Mouse (Mus musculus) layer of hippocampus, adult 2 months (tissue): ENCODE measurements at regions not wholly inside any gene's neighbourhood (a gene's known extent, or its start where the extent isn't known, plus 50 kb on each side); places are given as distances from the start of the nearest gene placed in this dataset.

Source experiments
- DNase-seq, 2 experiments: peaks; one replicate each; pipeline ENCODE4 v3.0.0; 2022; ENCODE audit warnings: low spot score in 2 of 2
- H3K27ac ChIP-seq: fragments of 200-600 bp; 2 replicates; pipeline ENCODE4 v1.8.1; 2022
- H3K4me3 ChIP-seq: fragments of 200-600 bp; 2 replicates; pipeline ENCODE4 v1.8.1; 2022; ENCODE audit warnings: mild to moderate bottlenecking
- CTCF ChIP-seq: fragments of 200-600 bp; conservative IDR thresholded peaks from 2 replicates; pipeline ENCODE4 v1.8.1; 2022; ENCODE audit warnings: antibody characterized with exemption, mild to moderate bottlenecking, moderate library complexity

DNA sequence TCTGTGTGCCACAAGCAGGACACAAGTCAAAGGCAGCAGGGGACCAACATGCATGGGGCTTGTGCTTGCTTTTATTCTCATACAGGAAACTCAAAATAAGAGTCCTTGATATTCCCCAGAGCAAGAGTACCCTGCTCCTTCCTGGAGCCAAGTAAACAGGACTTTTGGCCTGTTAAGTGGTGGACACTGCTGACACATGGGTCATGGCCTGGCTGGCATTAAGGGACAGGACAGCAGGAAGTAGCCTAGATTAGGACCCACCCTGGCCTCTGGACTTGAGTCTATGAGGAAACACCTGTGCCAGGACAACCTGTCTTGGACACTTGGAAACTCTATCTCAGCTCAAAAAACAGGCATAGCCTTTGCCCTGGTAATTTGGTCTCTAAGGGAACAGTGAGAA is 181.0 kb upstream of the Jun start:
- DNase-seq, result no peak
- TF ChIP-seq CTCF, result no peak
- H3K27ac ChIP-seq, result no peak overlapping the region
- H3K4me3 ChIP-seq, result no peak overlapping the region

- TF ChIP-seq CTCF, result no peak
- Histone ChIP-seq H3K27ac (no peak overlapping the region), H3K4me3 (no peak overlapping the region)
- DNase-seq, result no peak
Observed at GRCm38 (mm10) chr4:95234030-95234555, 182.1 kb upstream of the Jun start.

GRCm38 (mm10) chr4:95247977-95248376 is 196.0 kb upstream of the Jun start:
- Histone ChIP-seq H3K4me3 (no peak overlapping the region), H3K27ac (no peak overlapping the region)
- TF ChIP-seq CTCF, result no peak
- no peak for DNase-seq

DNA sequence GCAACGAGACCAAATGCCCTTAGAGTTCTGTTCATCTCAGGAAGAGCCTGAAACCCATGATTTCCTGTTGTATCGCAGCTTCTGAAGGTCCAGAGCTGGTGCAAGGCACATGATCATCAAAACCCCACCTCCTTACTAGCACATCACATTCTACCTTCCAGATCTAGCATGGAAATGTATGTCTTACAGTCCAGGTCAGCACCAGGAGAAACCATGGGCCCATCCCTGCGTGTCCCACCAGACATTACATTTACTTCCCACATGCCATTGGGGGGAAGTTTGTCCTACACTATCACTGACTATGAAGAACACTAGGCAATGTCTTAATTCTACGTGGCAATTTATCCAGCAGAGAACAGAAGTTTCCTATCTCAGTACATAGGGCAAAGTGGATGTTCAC is 197.0 kb upstream of the Jun start:
- DNase-seq, result no peak
- H3K27ac ChIP-seq, result no peak overlapping the region
- H3K4me3 ChIP-seq, result no peak overlapping the region
- TF ChIP-seq CTCF, result no peak

DNA sequence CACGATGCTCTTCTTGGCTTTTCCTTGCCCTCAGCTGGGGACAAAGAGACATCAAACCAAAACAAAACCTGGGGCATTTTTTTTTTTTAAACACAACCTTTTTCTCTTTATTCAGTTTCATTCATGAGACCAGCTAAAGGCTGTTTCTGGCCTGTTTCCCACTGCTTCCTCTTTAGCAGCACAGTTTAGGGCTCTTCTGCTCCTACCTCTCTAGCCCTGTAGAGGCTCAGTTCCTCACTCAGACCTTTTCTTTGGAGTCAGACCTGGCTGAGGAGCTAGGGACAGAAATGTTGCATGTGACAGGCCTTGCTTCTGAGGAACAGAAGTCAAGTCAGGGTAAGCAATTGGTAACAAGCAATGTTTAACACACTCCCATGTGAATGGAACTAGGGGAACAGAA is 198.1 kb upstream of the Jun start:
- no peak for TF ChIP-seq CTCF
- no peak for DNase-seq
- Histone ChIP-seq H3K4me3 (no peak overlapping the region), H3K27ac (no peak overlapping the region)

GRCm38 (mm10) chr4:95269766-95270165 is 217.7 kb upstream of the Jun start:
- no peak overlapping the region for H3K4me3 ChIP-seq
- H3K27ac ChIP-seq, result no peak overlapping the region
- DNase-seq, result no peak
- no peak for TF ChIP-seq CTCF

DNA sequence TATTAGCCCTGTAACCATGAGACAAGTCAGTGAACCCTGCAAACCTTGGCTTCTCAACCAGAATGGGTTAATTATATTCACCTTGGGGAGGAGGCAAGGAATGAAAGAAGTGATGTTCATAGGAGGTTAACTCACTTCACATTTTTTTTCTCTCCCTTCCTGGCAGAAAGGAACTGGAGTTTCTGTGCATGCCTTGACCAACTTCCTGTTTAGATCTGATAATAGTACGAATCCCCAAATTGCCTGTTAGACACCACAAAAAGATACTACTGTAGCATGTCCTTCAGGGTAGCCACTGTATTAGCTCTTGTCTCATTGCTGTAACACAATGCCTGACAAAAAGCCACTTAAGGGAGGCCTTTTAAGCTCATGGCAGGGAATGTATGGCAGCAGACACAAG is 218.4 kb upstream of the Jun start:
- no peak for TF ChIP-seq CTCF
- DNase-seq, result no peak
- H3K27ac ChIP-seq, result no peak overlapping the region
- H3K4me3 ChIP-seq, result no peak overlapping the region

DNA sequence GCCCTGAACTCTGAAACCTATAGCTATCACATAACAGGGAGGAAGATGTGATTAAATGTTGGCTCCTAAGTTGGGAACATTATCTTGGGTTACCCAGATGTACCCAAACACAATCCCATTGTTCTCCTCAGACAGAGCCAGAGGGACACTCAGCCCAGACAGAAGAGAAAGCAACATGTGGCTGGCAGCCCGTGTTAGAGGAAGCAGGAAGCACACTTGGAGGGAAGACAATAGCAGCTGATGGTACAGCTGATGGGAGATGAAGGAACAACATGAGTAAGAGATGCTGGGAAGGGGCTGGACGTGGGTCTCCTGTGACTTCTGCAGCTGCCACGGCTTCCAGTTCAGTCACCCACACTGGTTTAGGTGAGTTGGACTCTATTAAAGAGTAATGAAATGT is 224.2 kb upstream of the Jun start:
- Histone ChIP-seq H3K4me3 (no peak overlapping the region), H3K27ac (no peak overlapping the region)
- no peak for TF ChIP-seq CTCF
- DNase-seq, result no peak

DNA sequence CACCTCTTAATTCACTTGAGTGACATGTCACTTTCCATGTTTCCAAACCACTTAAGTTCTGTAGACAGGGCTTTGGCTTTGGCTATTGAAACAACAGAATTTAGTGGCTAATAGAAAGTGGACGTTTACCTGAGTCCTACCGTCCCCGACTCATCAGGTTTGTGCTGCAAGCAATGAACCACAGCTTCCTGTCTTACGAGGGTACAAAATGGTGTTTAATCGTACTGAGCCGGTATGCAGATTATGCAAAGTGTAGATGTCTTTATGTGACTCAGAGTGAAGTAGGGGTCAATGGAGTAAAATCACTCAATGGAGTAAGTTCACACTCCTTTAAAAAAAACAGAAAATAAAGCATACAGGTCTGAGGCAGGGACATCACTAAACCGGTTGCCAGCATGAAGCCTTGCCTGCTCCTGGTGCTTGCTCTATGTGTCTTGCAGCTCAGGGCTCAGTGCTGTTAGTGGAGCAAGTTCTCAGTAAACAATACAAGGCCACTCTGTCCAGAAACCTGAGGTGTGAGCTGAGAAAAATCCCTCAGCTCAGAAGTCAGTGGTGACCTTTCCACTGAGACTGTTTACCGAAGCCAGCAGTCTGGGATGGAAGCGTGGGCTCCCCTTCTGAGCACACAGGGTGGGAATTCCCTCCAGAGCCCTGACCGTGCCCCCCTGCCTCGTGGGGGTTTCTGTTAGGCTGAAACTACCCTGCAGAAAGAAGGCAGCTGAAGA is 226.1 kb upstream of the Jun start:
- no peak for TF ChIP-seq CTCF
- H3K4me3 ChIP-seq, result no peak overlapping the region
- DNase-seq, result no peak
- no peak overlapping the region for H3K27ac ChIP-seq

DNA sequence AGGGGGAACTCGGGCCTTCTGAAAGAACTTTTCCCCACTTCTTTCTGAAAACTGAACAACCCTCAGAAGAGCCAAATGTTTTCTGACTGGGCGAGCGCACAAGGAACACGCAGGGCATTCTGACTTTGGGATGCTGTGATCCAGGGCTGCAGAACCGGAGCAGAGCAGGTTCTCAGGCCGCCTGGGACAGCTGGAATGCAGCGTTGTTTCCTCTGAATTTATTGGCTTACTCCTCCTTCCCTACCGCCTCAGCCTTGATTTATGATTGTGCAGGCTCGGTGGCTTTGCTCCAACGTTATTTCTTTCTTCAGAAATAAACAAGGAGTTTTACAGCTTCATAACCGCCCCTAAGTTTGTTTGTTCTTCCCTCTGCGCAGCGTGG is 226.7 kb upstream of the Jun start:
- DNase-seq, result no peak
- Histone ChIP-seq H3K27ac (no peak overlapping the region), H3K4me3 (no peak overlapping the region)
- no peak for TF ChIP-seq CTCF

- Histone ChIP-seq H3K4me3 (no peak overlapping the region), H3K27ac (no peak overlapping the region)
- TF ChIP-seq CTCF, result no peak
- no peak for DNase-seq
Observed at GRCm38 (mm10) chr4:95279200-95279599, 227.2 kb upstream of the Jun start.

- TF ChIP-seq CTCF, result no peak
- Histone ChIP-seq H3K4me3 (no peak overlapping the region), H3K27ac (no peak overlapping the region)
- no peak for DNase-seq
Observed at GRCm38 (mm10) chr4:95282083-95282482, 230.1 kb upstream of the Jun start.

DNA sequence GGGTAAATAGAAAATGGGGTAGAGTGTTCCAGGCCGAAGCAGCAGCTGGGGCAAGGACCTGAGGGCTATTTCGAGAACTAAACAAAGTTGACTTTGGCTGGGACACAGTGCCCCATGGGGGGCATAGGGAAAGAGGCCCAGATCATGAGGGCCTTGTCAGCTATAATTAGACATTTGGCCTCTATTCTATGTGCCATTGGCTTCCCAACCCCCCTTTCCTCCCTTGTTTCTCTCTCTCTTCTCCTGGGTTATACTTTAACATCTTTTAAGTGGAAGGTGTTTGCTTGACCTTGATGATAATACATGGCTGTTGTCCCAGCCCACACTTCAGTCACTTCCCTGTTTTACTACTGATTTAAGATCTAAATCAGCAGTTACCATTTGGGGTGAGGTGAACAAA is 231.8 kb upstream of the Jun start:
- no peak for TF ChIP-seq CTCF
- DNase-seq, result no peak
- H3K27ac ChIP-seq, result no peak overlapping the region
- H3K4me3 ChIP-seq, result no peak overlapping the region

GRCm38 (mm10) chr4:95284192-95284591 is 232.2 kb upstream of the Jun start:
- DNase-seq, result no peak
- Histone ChIP-seq H3K27ac (no peak overlapping the region), H3K4me3 (no peak overlapping the region)
- no peak for TF ChIP-seq CTCF

- no peak for DNase-seq
- H3K27ac ChIP-seq, result no peak overlapping the region
- H3K4me3 ChIP-seq, result no peak overlapping the region
- no peak for TF ChIP-seq CTCF
Observed at GRCm38 (mm10) chr4:95284696-95285095, 232.7 kb upstream of the Jun start.
